Mouse (Mus musculus) adrenal gland, postnatal 4 days (tissue): ENCODE data around the gene Scarb1. TPM values are rescaled to one million over a fixed set of nuclear protein-coding genes. Genes with fewer than 3 reads are reported as not detected.
"Not testable (repeated sequence)": the region's sequence is repeated elsewhere in the genome, so short reads cannot be mapped to it uniquely, and the experiment has no call there.

Experiments used
- DNase-seq, 2 experiments: peaks; one replicate each; pipeline ENCODE4 v3.0.0; 2021 to 2022; ENCODE audit warnings: low spot score in 2 of 2, mixed read lengths in 2 of 2
- long read RNA-seq, 2 experiments: library from polyadenylated mRNA; stranded (forward); transcript quantifications; one replicate each; pipeline ENCODE4 v2.0.0; 2021
- total RNA-seq, 2 experiments: library from RNA; stranded (reverse); gene quantifications; 2 replicates each; pipeline ENCODE4 v1.2.3; 2021

Scarb1 gene
- total RNA-seq = 100 to 1,000 TPM; 582 to 655 TPM
- long read RNA-seq, experiment 1, transcript Scarb1-201 (13 exons, 2,521 nt) = major isoform, 203 of 302 reads
- long read RNA-seq, experiment 1, transcript Scarb1-204 (3 exons, 469 nt) = minor isoform, 8 of 302 reads
- long read RNA-seq, experiment 1, transcript Scarb1-202 (12 exons, 2,367 nt) = minor isoform, 22 of 302 reads
- long read RNA-seq, experiment 1, partial matches to known transcripts = 36 of 302 reads
- long read RNA-seq, experiment 1, other reads (novel, unspliced or antisense) = 31 of 302 reads
- long read RNA-seq, experiment 2, transcript Scarb1-204 (3 exons, 469 nt) = minor isoform, 5 of 754 reads
- long read RNA-seq, experiment 2, transcript Scarb1-201 (13 exons, 2,521 nt) = major isoform, 552 of 754 reads
- long read RNA-seq, experiment 2, transcript Scarb1-209 (11 exons, 2,082 nt) = minor isoform, 17 of 754 reads
- long read RNA-seq, experiment 2, transcript Scarb1-202 (12 exons, 2,367 nt) = minor isoform, 59 of 754 reads
- long read RNA-seq, experiment 2, partial matches to known transcripts = 68 of 754 reads
- long read RNA-seq, experiment 2, other reads (novel, unspliced or antisense) = 52 of 754 reads

- peak; percentile 81 to 85 for DNase-seq
These were observed at the start of gene Scarb1 for GRCm38 (mm10) chr5:125340547-125341262. TSS of gene Scarb1 (minus strand) at chr5:125341094.

- peak; percentile 73 to 83 for DNase-seq
These were observed 48.9 kb upstream of the Scarb1 start, which contains the start of gene Ubc for GRCm38 (mm10) chr5:125389579-125390441. TSS of gene Ubc (minus strand) at chr5:125390202.

- peak; percentile 57 to 66 for DNase-seq
These were observed 48.3 kb upstream of the Scarb1 start, which contains the start of gene Gm10382 for GRCm38 (mm10) chr5:125389131-125389578. TSS of gene Gm10382 (plus strand) at chr5:125389322.

- DNase-seq = no peak
These were observed 47.6 kb upstream of the Scarb1 start for GRCm38 (mm10) chr5:125388358-125389092.

GRCm38 (mm10) chr5:125387295-125387694 is 46.4 kb upstream of the Scarb1 start:
- not testable (repeated sequence) for DNase-seq

GRCm38 (mm10) chr5:125385215-125385940 is 44.5 kb upstream of the Scarb1 start:
- no peak for DNase-seq

- DNase-seq = no peak
These were observed 43.8 kb upstream of the Scarb1 start for GRCm38 (mm10) chr5:125384512-125385214.

GRCm38 (mm10) chr5:125383637-125384420 is 42.9 kb upstream of the Scarb1 start:
- DNase-seq = no peak

- no peak for DNase-seq
These were observed 42.0 kb upstream of the Scarb1 start for GRCm38 (mm10) chr5:125382673-125383558.

- no peak for DNase-seq
These were observed 41.2 kb upstream of the Scarb1 start for GRCm38 (mm10) chr5:125381954-125382672.

GRCm38 (mm10) chr5:125378919-125379318 is 38.0 kb upstream of the Scarb1 start:
- DNase-seq = no peak

- no peak for DNase-seq
These were observed 36.3 kb upstream of the Scarb1 start for GRCm38 (mm10) chr5:125377214-125377613.

- no peak for DNase-seq
These were observed 35.0 kb upstream of the Scarb1 start for GRCm38 (mm10) chr5:125375871-125376270.

- DNase-seq = no peak
These were observed 31.1 kb upstream of the Scarb1 start for GRCm38 (mm10) chr5:125372027-125372426.

- DNase-seq = no peak
These were observed 30.2 kb upstream of the Scarb1 start for GRCm38 (mm10) chr5:125370950-125371693.
